Mouse (Mus musculus) bone marrow, adult 2 months (tissue): ENCODE data around the gene Tbx21.

Experiments used
- CTCF ChIP-seq: fragments of 200-500 bp; IDR thresholded peaks from 2 replicates; pipeline ENCODE4 v1.5.1; 2011; ENCODE audit warnings: low read length, control low read depth; ENCODE audit not compliant: control insufficient read depth, insufficient read depth
- POLR2A ChIP-seq: fragments of 200-500 bp; IDR thresholded peaks from 2 replicates; pipeline ENCODE4 v1.6.1; 2011; ENCODE audit warnings: low read depth, mild to moderate bottlenecking, control low read depth, low read length, borderline replicate concordance; ENCODE audit not compliant: control insufficient read depth

DNA sequence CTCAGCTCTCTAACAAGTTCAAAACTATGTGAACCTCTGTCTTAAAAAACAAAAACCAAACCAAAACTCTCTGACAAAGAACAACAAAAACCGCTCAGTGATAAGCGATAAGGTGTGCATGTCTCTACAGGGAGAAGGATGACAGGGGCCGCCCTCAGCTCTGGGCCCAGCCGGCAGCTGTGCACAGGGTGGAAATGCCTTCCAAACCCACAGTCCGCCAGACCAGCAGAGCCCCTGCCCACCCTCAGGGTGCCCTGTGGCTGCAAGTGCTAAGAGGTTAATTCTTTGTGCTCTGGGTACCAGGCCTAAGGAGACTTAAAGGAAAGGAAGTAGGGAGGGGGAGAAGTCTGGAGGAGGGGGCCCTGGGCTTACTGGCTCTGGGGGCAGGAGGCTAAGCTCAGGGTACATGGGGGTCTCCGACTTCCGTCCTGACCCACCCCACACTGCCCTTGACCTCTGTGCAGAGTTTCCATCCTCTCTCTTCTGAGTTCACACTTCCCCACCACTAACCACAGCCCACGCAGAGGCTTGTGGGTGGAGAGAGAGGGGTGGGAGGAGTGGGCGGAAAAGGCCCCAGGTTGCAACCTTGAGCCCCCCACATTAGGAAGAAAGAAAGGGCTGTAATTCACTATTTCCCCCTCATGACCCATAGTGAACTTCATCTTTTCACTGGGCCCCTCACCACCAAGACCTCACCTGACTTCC, 28.2 kb upstream of the Tbx21 start:
- TF ChIP-seq CTCF (no peak), POLR2A (no peak)
